Mouse (Mus musculus): ENCODE measurements around the gene Slc36a3.

- TF ChIP-seq CTCF (IDR thresholded peaks at IDR 0.05; ENCODE audit: low read depth) (no peak), EP300 (IDR thresholded peaks at IDR 0.05; ENCODE audit: low read depth) (no peak)
These were observed 31.6 kb upstream of the Slc36a3 start for GRCm38 (mm10) chr11:55183124-55183523.
